Mouse (Mus musculus) granulocyte monocyte progenitor cell, adult 5-6 weeks (primary cell): ENCODE measurements around the gene Trpv4. TPM values are rescaled to one million over a fixed set of nuclear protein-coding genes. Genes with fewer than 3 reads are reported as not detected.

Experiments
- ATAC-seq: replicated peaks from 2 replicates; pipeline ENCODE4 v1.8.0; 2016; ENCODE audit warnings: mild to moderate bottlenecking, moderate TSS enrichment, inconsistent platforms; ENCODE audit not compliant: poor library complexity, severe bottlenecking
- total RNA-seq, 2 experiments: library from RNA; stranded (forward) in 1 of 2; stranded (reverse) in 1 of 2; fragments of 200-712, 200-1000 nt in 1 of 2; fragments of >200 nt in 1 of 2; fragmentation: Nextera tagmentation in 1 of 2; gene quantifications; 2 replicates each; pipeline ENCODE4 v1.2.3; 2014 to 2017

The Trpv4 gene
- total RNA-seq, 2 experiments from 2014 or later: 0.26 to 4.2 TPM

GRCm38 (mm10) chr5:114673114-114673513 is 14.9 kb upstream of the Trpv4 start:
- ATAC-seq: no peak

GRCm38 (mm10) chr5:114669014-114669413 is 10.8 kb upstream of the Trpv4 start:
- no peak for ATAC-seq

GRCm38 (mm10) chr5:114667228-114667856 is 9.1 kb upstream of the Trpv4 start:
- ATAC-seq: peak; percentile 99

GRCm38 (mm10) chr5:114666659-114667058 is 8.4 kb upstream of the Trpv4 start:
- ATAC-seq: no peak

- ATAC-seq: no peak
These were observed 6.5 kb upstream of the Trpv4 start for GRCm38 (mm10) chr5:114664750-114665149.

GRCm38 (mm10) chr5:114664139-114664538 is 5.9 kb upstream of the Trpv4 start:
- no peak for ATAC-seq

GRCm38 (mm10) chr5:114661029-114661428 is 2.8 kb upstream of the Trpv4 start:
- ATAC-seq: peak; percentile 93

GRCm38 (mm10) chr5:114657426-114657825 is 795 bp downstream of the Trpv4 start:
- no peak for ATAC-seq

- ATAC-seq: no peak
These were observed 1.9 kb downstream of the Trpv4 start for GRCm38 (mm10) chr5:114656305-114656704.

- ATAC-seq: no peak
These were observed 2.5 kb downstream of the Trpv4 start for GRCm38 (mm10) chr5:114655721-114656120.

GRCm38 (mm10) chr5:114653656-114654437 is 4.4 kb downstream of the Trpv4 start:
- ATAC-seq: peak; percentile 50

GRCm38 (mm10) chr5:114651449-114651848 is 6.8 kb downstream of the Trpv4 start:
- ATAC-seq: no peak

GRCm38 (mm10) chr5:114651002-114651401 is 7.2 kb downstream of the Trpv4 start:
- ATAC-seq: peak; percentile 25

- no peak for ATAC-seq
These were observed 9.4 kb downstream of the Trpv4 start for GRCm38 (mm10) chr5:114648728-114649311.

GRCm38 (mm10) chr5:114647211-114647974 is 10.8 kb downstream of the Trpv4 start:
- peak; percentile 46 for ATAC-seq

GRCm38 (mm10) chr5:114645916-114646315 is 12.3 kb downstream of the Trpv4 start:
- ATAC-seq: no peak

GRCm38 (mm10) chr5:114644918-114645317 is 13.3 kb downstream of the Trpv4 start:
- peak; percentile 40; the same call in 1 of the 2 replicates for ATAC-seq

- ATAC-seq: no peak
These were observed 17.4 kb downstream of the Trpv4 start for GRCm38 (mm10) chr5:114640809-114641208.

- ATAC-seq: no peak
These were observed 18.6 kb downstream of the Trpv4 start for GRCm38 (mm10) chr5:114639645-114639957.

- ATAC-seq: peak; percentile 90
These were observed 19.2 kb downstream of the Trpv4 start for GRCm38 (mm10) chr5:114638769-114639644.
